Mouse (Mus musculus) hindbrain, postnatal 0 days (tissue): ENCODE measurements around the gene Dapp1. TPM values are rescaled to one million over a fixed set of nuclear protein-coding genes. Genes with fewer than 3 reads are reported as not detected.
A peak's percentile ranks its signal among the peaks of the same experiment; 100 is the strongest.

ENCODE experiments used
- ATAC-seq: fragments of 200-750 bp; cut with Nextera tagmentation; 2 replicates; pipeline ENCODE4 v1.8.0; 2017; ENCODE audit warnings: mild to moderate bottlenecking, moderate TSS enrichment, moderate library complexity
- DNase-seq: peaks from one replicate; pipeline ENCODE4 v3.0.0-alpha.2; 2015; ENCODE audit warnings: low spot score
- H3K27ac ChIP-seq: fragments of 300-500 bp; sonication (generic); 2 replicates; pipeline ENCODE4 v1.5.1; 2014; ENCODE audit warnings: mild to moderate bottlenecking
- H3K27me3 ChIP-seq: fragments of 300-500 bp; sonication (generic); 2 replicates; pipeline ENCODE4 v1.6.1; 2014; ENCODE audit warnings: low read length, mixed read lengths; ENCODE audit not compliant: insufficient read depth
- H3K36me3 ChIP-seq: fragments of 300-500 bp; sonication (generic); 2 replicates; pipeline ENCODE4 v1.6.1; 2014; ENCODE audit warnings: low read length, mixed read lengths; ENCODE audit not compliant: insufficient read depth
- H3K4me1 ChIP-seq: fragments of 300-500 bp; sonication (generic); 2 replicates; pipeline ENCODE4 v1.6.1; 2014; ENCODE audit warnings: antibody characterized with exemption, low read length, mixed read lengths; ENCODE audit not compliant: insufficient read depth
- H3K4me2 ChIP-seq: fragments of 300-500 bp; sonication (generic); 2 replicates; pipeline ENCODE4 v1.6.1; 2014; ENCODE audit warnings: low read depth, mild to moderate bottlenecking, low read length, moderate library complexity, mixed read lengths
- H3K4me3 ChIP-seq: fragments of 300-500 bp; sonication (generic); 2 replicates; pipeline ENCODE4 v1.5.1; 2014; ENCODE audit warnings: low read length
- H3K9ac ChIP-seq: fragments of 300-500 bp; sonication (generic); replicated peaks from 2 replicates; pipeline ENCODE4 v1.6.1; 2014; ENCODE audit warnings: mild to moderate bottlenecking, low read length, moderate library complexity, mixed read lengths
- H3K9me3 ChIP-seq: fragments of 300-500 bp; sonication (generic); 2 replicates; pipeline ENCODE4 v1.6.1; 2016; ENCODE audit warnings: low read length, mixed read lengths
- CTCF ChIP-seq: IDR thresholded peaks from 2 replicates; pipeline ENCODE4 v1.5.1; 2016; ENCODE audit warnings: antibody characterized with exemption, control low read depth, low read depth
- WGBS: fragments of 180-500 bp; shearing (Covaris S2); extraction: QIAGEN DNeasy Blood & Tissue Kit; methylation state at CpG from one replicate; pipeline ENCODE4 v1.1.7; 2014; 5-methylcytosine and 5-hydroxymethylcytosine counted together
- polyA plus RNA-seq: library from polyadenylated mRNA; unstranded; fragments of >200 nt; fragmentation: Nextera tagmentation; extraction: Ambion mirVana; gene quantifications from 2 replicates; pipeline ENCODE4 v1.2.1, GENCODE M21; 2015
- total RNA-seq: library from RNA; depleted of rRNA; stranded (reverse); fragments of >200 nt; gene quantifications from 2 replicates; pipeline ENCODE4 v1.2.3, GENCODE M21; 2014

Dapp1 gene
- total and polyA plus RNA-seq, 2 experiments from 2014 or later, result 1.3 to 2.3 TPM

DNA sequence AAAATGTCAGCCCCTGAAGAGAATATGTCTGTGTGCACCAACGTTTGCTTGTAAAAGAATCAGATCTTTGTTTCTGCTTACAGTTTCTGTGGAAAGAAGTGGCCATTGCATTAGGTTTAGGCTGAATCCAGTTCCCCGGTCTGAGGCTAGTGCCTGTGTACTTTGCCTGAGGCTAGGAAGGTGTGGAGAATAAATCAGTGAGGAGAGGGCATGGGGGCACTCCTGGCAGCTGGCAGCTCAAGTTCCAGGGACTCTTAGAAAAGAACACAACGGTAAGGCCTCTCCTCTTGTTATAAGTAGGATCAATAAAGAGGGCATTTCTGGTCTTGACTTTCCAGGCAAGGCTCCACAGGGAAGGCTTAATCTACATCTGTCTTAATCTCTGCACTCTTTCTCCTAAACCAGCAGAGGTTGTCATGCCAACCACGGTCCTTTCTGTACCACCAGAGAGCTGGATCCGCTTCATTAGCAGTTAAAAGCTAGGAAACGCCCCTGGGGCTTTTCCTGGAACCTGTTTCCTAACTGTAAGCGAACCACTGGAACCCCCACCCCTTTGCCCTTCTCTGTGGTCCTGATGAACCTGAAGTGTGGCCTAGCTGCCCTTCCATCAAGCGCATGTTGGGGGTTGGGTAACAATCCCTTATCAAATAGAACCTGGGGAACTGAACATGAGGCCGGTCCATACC lies 4.3 kb downstream of the Dapp1 start:
- TF ChIP-seq CTCF, result no peak
- Histone ChIP-seq H3K36me3 (no peaks in the 10 kb centered on the region), H3K27me3 (no peaks in the 10 kb centered on the region), H3K9ac (no peak overlapping the region), H3K4me1 (0 out of 2 replicates have a peak, but pooled peaks cover 9% of the 10 kb centered on the region), H3K4me3 (no peak overlapping the region), H3K27ac (peak overlapping the region; percentile 54; the same call in 1 of the 2 replicates), H3K4me2 (no peak overlapping the region), H3K9me3 (no peaks in the 10 kb centered on the region)
- 17% methylated on average over 9 of the region's 9 CpGs for WGBS
- DNase-seq (peak; percentile 69), ATAC-seq (peak; percentile 77)

DNA sequence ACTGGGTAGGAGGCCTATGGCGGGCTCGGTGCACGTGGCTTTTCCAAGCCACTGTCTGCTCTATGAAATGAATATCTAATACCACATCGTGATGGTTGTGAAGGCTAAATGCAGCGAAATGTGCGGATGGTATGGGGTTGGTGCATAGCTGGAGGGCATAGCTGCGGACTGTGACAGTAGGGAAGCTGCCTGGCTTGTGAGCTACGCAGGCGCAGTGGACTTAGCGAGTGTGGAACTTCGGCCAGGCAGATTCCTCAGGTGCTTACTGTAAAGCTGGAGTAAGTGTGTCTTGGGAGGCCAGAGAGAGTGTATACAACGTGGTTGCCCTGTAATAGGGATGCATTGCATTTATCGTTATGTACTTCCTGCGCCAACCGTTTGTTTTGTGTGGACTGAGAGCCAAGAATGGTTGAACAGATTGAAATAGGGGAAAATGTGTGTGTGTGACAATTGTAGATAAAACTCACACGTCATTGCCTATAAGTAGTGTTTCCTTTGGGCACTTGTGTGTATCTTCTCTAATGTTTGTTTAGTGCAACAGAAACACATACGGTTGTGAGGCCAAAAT lies 5.4 kb downstream of the Dapp1 start:
- H3K27ac ChIP-seq, result no peak overlapping the region
- WGBS, result 85% methylated on average over 17 of the region's 17 CpGs
- H3K9me3 ChIP-seq, result no peaks in the 10 kb centered on the region
- no peak for DNase-seq
- H3K4me2 ChIP-seq, result no peak overlapping the region
- no peaks in the 10 kb centered on the region for H3K36me3 ChIP-seq
- ATAC-seq, result no peak
- no peak overlapping the region for H3K9ac ChIP-seq
- H3K4me3 ChIP-seq, result no peak overlapping the region
- H3K27me3 ChIP-seq, result no peaks in the 10 kb centered on the region
- 0 out of 2 replicates have a peak, but pooled peaks cover 9% of the 10 kb centered on the region for H3K4me1 ChIP-seq
- no peak for TF ChIP-seq CTCF

DNA sequence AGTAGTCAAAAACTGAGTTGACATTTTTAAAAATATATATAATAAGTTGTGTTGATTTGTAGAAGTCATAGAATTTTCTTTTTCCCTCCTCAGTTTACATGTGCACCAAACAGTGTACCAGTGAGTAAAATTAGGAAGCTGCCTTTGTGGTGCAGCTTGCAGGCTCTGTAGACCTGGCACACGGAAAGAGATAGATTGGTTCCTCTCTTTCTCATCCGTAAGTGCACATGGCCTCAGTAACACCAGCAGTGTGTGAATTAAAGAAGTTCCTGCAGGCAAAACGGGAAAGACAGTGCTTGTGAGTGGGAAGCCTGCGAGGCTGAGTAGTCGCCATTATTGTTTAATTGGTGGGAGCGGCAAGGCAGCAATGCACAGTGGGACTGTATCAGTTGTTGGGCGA lies 5.9 kb downstream of the Dapp1 start:
- no peak overlapping the region for H3K4me3 ChIP-seq
- no peaks in the 10 kb centered on the region for H3K27me3 ChIP-seq
- no peaks in the 10 kb centered on the region for H3K9me3 ChIP-seq
- H3K36me3 ChIP-seq, result no peaks in the 10 kb centered on the region
- H3K4me1 ChIP-seq, result 0 out of 2 replicates have a peak, but pooled peaks cover 9% of the 10 kb centered on the region
- no peak overlapping the region for H3K27ac ChIP-seq
- no peak overlapping the region for H3K4me2 ChIP-seq
- no peak for TF ChIP-seq CTCF
- H3K9ac ChIP-seq, result no peak overlapping the region
- ATAC-seq, result no peak
- DNase-seq, result no peak
- WGBS, result 72% methylated on average over 7 of the region's 7 CpGs

DNA sequence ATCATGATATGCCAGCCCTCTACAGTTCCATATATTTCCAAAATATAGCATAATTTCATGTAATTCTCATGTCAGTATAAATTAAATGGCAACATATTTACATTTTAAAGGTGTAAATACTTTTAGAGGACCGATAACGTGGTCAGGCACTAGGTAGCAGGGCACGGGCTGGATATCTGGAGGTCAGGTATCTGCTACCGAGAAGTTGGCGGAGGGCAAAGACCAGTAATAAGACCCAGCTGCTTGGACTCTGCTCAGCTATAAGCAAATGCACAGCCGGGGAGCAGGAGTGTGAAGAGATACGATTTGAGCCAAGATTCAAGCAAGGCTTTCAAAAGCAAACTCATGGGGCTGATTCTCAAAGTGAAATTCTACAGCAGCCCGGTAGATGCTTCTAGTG lies 7.0 kb downstream of the Dapp1 start:
- H3K9ac ChIP-seq, result no peak overlapping the region
- no peak overlapping the region for H3K27ac ChIP-seq
- H3K27me3 ChIP-seq, result no peaks in the 10 kb centered on the region
- DNase-seq, result no peak
- WGBS, result 76% methylated on average over 8 of the region's 8 CpGs
- no peak overlapping the region for H3K4me3 ChIP-seq
- ATAC-seq, result no peak
- no peaks in the 10 kb centered on the region for H3K36me3 ChIP-seq
- TF ChIP-seq CTCF, result no peak
- no peak overlapping the region for H3K4me2 ChIP-seq
- H3K4me1 ChIP-seq, result 0 out of 2 replicates have a peak, but pooled peaks cover 9% of the 10 kb centered on the region
- H3K9me3 ChIP-seq, result no peaks in the 10 kb centered on the region

DNA sequence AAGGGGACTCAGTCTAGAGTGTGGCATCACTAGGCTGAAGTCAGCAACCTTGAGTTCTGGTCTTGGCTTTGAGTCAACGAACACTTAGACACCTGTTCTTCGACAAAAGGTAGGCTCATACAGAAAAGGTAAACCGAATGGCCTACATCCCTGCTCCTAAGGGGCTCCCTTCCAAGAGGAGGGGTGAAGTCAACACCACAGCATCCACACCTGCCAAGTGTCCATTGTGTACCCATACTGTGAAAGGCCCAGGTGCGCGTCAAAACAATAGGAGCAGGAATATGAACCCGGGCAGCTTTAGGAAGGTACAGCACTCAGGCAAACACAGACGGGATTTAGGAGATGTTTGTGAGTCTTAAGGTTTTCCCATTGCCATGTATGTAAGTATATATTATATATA lies 8.4 kb downstream of the Dapp1 start:
- 0 out of 2 replicates have a peak, but pooled peaks cover 9% of the 10 kb centered on the region for H3K4me1 ChIP-seq
- H3K36me3 ChIP-seq, result no peaks in the 10 kb centered on the region
- no peak overlapping the region for H3K4me3 ChIP-seq
- WGBS, result 91% methylated on average over 7 of the region's 7 CpGs
- H3K27me3 ChIP-seq, result no peaks in the 10 kb centered on the region
- H3K4me2 ChIP-seq, result no peak overlapping the region
- ATAC-seq, result no peak
- no peak overlapping the region for H3K9ac ChIP-seq
- no peaks in the 10 kb centered on the region for H3K9me3 ChIP-seq
- DNase-seq, result no peak
- no peak for TF ChIP-seq CTCF
- no peak overlapping the region for H3K27ac ChIP-seq

DNA sequence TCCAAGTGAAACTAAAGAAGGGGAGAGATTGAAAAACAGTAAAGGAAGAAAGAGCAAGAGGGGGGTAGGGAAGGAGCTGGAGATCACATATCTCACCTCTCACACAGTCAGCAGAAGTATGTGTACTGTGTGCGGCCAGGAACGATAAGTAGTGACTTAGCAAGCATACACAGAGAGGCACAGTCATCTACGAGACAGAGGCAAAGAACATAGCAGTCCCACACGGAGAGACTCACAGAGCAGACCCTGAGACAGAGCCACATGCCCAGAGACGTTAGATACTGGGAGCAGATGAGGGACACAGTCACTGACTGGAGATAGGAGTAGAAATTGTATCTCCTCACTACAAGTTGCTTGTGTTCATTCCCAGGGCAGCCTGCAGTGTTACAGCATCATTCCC lies 9.1 kb downstream of the Dapp1 start:
- Histone ChIP-seq H3K4me2 (no peak overlapping the region), H3K9me3 (no peaks in the 10 kb centered on the region), H3K27ac (no peak overlapping the region), H3K9ac (no peak overlapping the region), H3K4me1 (0 out of 2 replicates have a peak, but pooled peaks cover 4% of the 10 kb centered on the region), H3K4me3 (no peak overlapping the region), H3K36me3 (no peaks in the 10 kb centered on the region), H3K27me3 (no peaks in the 10 kb centered on the region)
- no peak for ATAC-seq
- no peak for TF ChIP-seq CTCF
- no peak for DNase-seq
- 86% methylated on average over 5 of the region's 5 CpGs for WGBS

DNA sequence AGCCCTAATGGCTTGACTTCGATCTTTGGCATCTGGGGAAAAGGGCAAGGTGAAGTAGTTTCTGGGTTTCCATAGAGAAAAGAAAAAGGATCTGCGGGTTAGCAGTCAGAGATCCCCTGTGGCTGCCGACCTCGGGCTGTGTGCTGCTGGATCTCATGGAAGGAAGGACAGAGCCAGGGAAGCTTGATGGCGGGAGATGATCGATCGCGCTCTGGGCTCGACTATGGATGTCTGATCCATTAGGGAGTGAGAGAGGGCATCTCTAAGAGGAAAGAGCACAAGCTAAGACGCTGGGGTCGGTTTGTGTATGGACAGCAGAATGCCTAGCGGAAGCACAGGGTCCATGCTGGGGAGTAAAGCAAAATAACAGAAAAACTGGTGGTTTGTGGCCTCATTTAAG lies 11.4 kb downstream of the Dapp1 start:
- ATAC-seq, result 0 out of 2 replicates have a peak, but pooled peaks have one; percentile 40
- Histone ChIP-seq H3K4me1 (no peaks in the 10 kb centered on the region), H3K4me2 (peak overlapping the region; percentile 34)

More for the DNA sequence above, 11.4 kb downstream of the Dapp1 start:
- DNase-seq, result peak; percentile 41
- no peaks in the 10 kb centered on the region for H3K27me3 ChIP-seq
- H3K36me3 ChIP-seq, result no peaks in the 10 kb centered on the region
- 50% methylated on average over 12 of the region's 12 CpGs for WGBS
- H3K9ac ChIP-seq, result 0 out of 2 replicates have a peak overlapping the region, but pooled peaks have one; percentile 13
- H3K4me3 ChIP-seq, result 0 out of 2 replicates have a peak overlapping the region, but pooled peaks have one; percentile 10
- H3K27ac ChIP-seq, result no peak overlapping the region
- H3K9me3 ChIP-seq, result no peaks in the 10 kb centered on the region
- no peak for TF ChIP-seq CTCF
